Mouse (Mus musculus) limb, embryonic 11.5 days (tissue): ENCODE results near the gene Rps16. TPM values are rescaled to one million over a fixed set of nuclear protein-coding genes. Genes with fewer than 3 reads are reported as not detected.

ENCODE experiments used
- ATAC-seq: fragments of 200-750 bp; cut with Nextera tagmentation; 2 replicates; pipeline ENCODE4 v1.8.0; 2017; ENCODE audit warnings: low read depth; ENCODE audit not compliant: insufficient number of reproducible peaks, low FRiP score, low TSS enrichment
- DNase-seq: peaks from one replicate; pipeline ENCODE4 v3.0.0-alpha.2; 2015; ENCODE audit warnings: low spot score
- H3K27ac ChIP-seq: fragments of 300-500 bp; sonication (generic); replicated peaks from 2 replicates; pipeline ENCODE4 v1.5.1; 2014; ENCODE audit warnings: low read depth, mild to moderate bottlenecking, low read length
- H3K27me3 ChIP-seq: fragments of 300-500 bp; sonication (generic); 2 replicates; pipeline ENCODE4 v1.6.1; 2014; ENCODE audit warnings: mild to moderate bottlenecking, low read length, mixed read lengths; ENCODE audit not compliant: control insufficient read depth, insufficient read depth
- H3K36me3 ChIP-seq: fragments of 300-500 bp; sonication (generic); 2 replicates; pipeline ENCODE4 v1.6.1; 2014; ENCODE audit warnings: mild to moderate bottlenecking, low read length, moderate library complexity, mixed read lengths; ENCODE audit not compliant: control insufficient read depth, insufficient read depth
- H3K4me1 ChIP-seq: fragments of 300-500 bp; sonication (generic); 2 replicates; pipeline ENCODE4 v1.6.1; 2014; ENCODE audit warnings: low read length, mixed read lengths; ENCODE audit not compliant: control insufficient read depth, insufficient read depth
- H3K4me2 ChIP-seq: fragments of 300-500 bp; sonication (generic); 2 replicates; pipeline ENCODE4 v1.6.1; 2014; ENCODE audit warnings: low read depth, mild to moderate bottlenecking, moderate library complexity; ENCODE audit not compliant: severe bottlenecking
- H3K4me3 ChIP-seq: fragments of 300-500 bp; sonication (generic); 2 replicates; pipeline ENCODE4 v1.5.1; 2014; ENCODE audit warnings: low read depth, low read length
- H3K9ac ChIP-seq: fragments of 300-500 bp; sonication (generic); 2 replicates; pipeline ENCODE4 v1.6.1; 2014; ENCODE audit warnings: mild to moderate bottlenecking, low read length
- H3K9me3 ChIP-seq: fragments of 300-500 bp; sonication (generic); 2 replicates; pipeline ENCODE4 v1.6.1; 2016; ENCODE audit warnings: low read length; ENCODE audit not compliant: control insufficient read depth
- WGBS: fragments of 180-500 bp; shearing (Covaris S2); extraction: QIAGEN DNeasy Blood & Tissue Kit; methylation state at CpG from one replicate; pipeline ENCODE4 v1.1.7; 2014; 5-methylcytosine and 5-hydroxymethylcytosine counted together
- polyA plus RNA-seq: library from polyadenylated mRNA; unstranded; fragments of >200 nt; fragmentation: Nextera tagmentation; extraction: Ambion mirVana; gene quantifications from 2 replicates; pipeline ENCODE4 v1.2.1, GENCODE M21; 2014

The Rps16 gene
- polyA plus RNA-seq, 1 experiment from 2014 or later, result 1,120 TPM

- Histone ChIP-seq H3K27me3 (no peaks in the 10 kb centered on the region), H3K4me3 (peak within 1 kb of the TSS; percentile 98), H3K4me1 (no peaks in the 10 kb centered on the region; the same call in 1 of the 2 replicates), H3K9me3 (no peaks in the 10 kb centered on the region), H3K4me2 (peak within 1 kb of the TSS; percentile 73), H3K36me3 (no peaks in the 10 kb centered on the region), H3K27ac (peak within 1 kb of the TSS; percentile 77), H3K9ac (peak within 1 kb of the TSS; percentile 92)
- WGBS, result under 1% methylated on average over 77 of the region's 77 CpGs
- DNase-seq (peak; percentile 99), ATAC-seq (peak; percentile 95)
Observed at GRCm38 (mm10) chr7:28338108-28338998, 12.1 kb upstream of the Rps16 start, which contains the start of gene Supt5. Gene Supt5 (minus strand): TSS chr7:28338746.

GRCm38 (mm10) chr7:28339213-28339917 lies 11.1 kb upstream of the Rps16 start:
- no peaks in the 10 kb centered on the region; the same call in 1 of the 2 replicates for H3K4me1 ChIP-seq
- ATAC-seq, result no peak; the same call in 1 of the 2 replicates
- no peaks in the 10 kb centered on the region for H3K27me3 ChIP-seq
- peak overlapping the region; percentile 71; the same call in 1 of the 2 replicates for H3K27ac ChIP-seq
- no peak for DNase-seq
- peak overlapping the region; percentile 92 for H3K9ac ChIP-seq
- no peaks in the 10 kb centered on the region for H3K36me3 ChIP-seq
- H3K4me3 ChIP-seq, result peak overlapping the region; percentile 98
- 80% methylated on average over 19 of the region's 19 CpGs for WGBS
- H3K9me3 ChIP-seq, result no peaks in the 10 kb centered on the region
- H3K4me2 ChIP-seq, result peak overlapping the region; percentile 73

GRCm38 (mm10) chr7:28341381-28341780 lies 9.1 kb upstream of the Rps16 start:
- Histone ChIP-seq H3K9ac (no peak overlapping the region), H3K27ac (0 out of 2 replicates have a peak overlapping the region, but pooled peaks have one; percentile 22), H3K36me3 (no peaks in the 10 kb centered on the region), H3K4me3 (no peak overlapping the region), H3K4me2 (no peak overlapping the region), H3K4me1 (no peaks in the 10 kb centered on the region; the same call in 1 of the 2 replicates), H3K27me3 (no peaks in the 10 kb centered on the region), H3K9me3 (no peaks in the 10 kb centered on the region)
- no peak for DNase-seq
- no peak for ATAC-seq
- WGBS, result 24% methylated on average over 7 of the region's 7 CpGs

GRCm38 (mm10) chr7:28344637-28345036 lies 5.8 kb upstream of the Rps16 start:
- Histone ChIP-seq H3K4me2 (no peak overlapping the region), H3K27ac (no peak overlapping the region), H3K4me1 (peaks cover 2% of the 10 kb centered on the region; the same call in 1 of the 2 replicates), H3K27me3 (no peaks in the 10 kb centered on the region), H3K9ac (no peak overlapping the region), H3K36me3 (no peaks in the 10 kb centered on the region), H3K9me3 (no peaks in the 10 kb centered on the region), H3K4me3 (no peak overlapping the region)
- ATAC-seq (no peak), DNase-seq (peak; percentile 93)
- WGBS, result 4% methylated on average over 4 of the region's 4 CpGs

DNA sequence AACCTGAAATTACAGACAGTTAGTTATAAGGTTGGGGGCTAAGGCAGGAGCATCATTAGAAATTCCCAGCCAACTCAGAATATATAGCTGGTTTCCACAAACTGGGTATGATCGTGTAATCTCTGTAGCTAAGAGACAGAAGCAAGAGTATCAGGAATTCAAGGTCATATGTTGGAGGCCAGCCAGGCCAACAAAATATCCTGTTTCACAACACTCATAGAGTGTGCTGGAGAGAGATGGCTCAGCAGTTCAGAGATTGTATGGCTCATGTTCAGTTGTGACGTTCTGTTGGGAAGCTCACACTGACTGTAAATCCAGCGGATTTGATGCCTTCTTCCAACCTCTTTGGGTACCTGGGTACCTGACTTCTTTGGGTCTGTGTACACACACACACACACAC lies 2.7 kb upstream of the Rps16 start:
- Histone ChIP-seq H3K4me1 (peaks cover 11% of the 10 kb centered on the region), H3K27me3 (no peaks in the 10 kb centered on the region), H3K9ac (no peak overlapping the region), H3K36me3 (peaks cover 3% of the 10 kb centered on the region; the same call in 1 of the 2 replicates), H3K4me2 (no peak overlapping the region), H3K4me3 (no peak overlapping the region), H3K9me3 (no peaks in the 10 kb centered on the region), H3K27ac (no peak overlapping the region)
- no peak for ATAC-seq
- WGBS, result 88% methylated on average over 3 of the region's 3 CpGs
- no peak for DNase-seq

GRCm38 (mm10) chr7:28348601-28349000 lies 1.9 kb upstream of the Rps16 start:
- ATAC-seq, result no peak
- no peak for DNase-seq
- peaks cover 6% of the 10 kb centered on the region for H3K36me3 ChIP-seq
- peaks cover 11% of the 10 kb centered on the region for H3K4me1 ChIP-seq
- no peak overlapping the region for H3K4me3 ChIP-seq
- no peaks in the 10 kb centered on the region for H3K27me3 ChIP-seq
- 86% methylated on average over 7 of the region's 7 CpGs for WGBS
- no peak overlapping the region for H3K27ac ChIP-seq
- no peak overlapping the region for H3K9ac ChIP-seq
- H3K4me2 ChIP-seq, result no peak overlapping the region
- no peaks in the 10 kb centered on the region for H3K9me3 ChIP-seq

DNA sequence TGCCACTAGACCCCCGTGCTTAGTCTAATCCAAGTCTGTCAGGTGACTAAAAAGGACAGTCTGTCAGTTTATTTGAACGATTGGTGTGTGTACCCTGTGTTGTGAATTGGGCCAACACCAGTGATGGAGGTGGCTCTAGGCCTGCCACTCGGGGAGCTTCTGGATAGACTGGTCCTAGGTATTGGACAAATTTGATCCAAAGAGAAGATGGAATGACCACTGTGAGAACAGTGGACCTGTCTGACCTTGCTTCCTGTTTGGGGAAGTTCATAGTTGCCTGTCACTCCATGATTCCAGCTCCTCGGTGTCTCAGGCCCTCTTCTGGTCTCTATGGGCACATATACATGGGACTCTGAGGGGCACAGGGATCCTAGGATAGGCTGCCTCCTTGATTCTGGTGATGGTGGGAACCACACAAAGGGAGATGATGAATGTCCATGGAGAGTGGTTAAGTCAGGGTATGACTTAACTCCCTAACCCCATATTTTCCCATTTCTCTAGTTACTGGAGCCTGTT lies 1.3 kb downstream of the Rps16 start:
- no peak for ATAC-seq
- peaks cover 15% of the 10 kb centered on the region for H3K36me3 ChIP-seq
- 39% methylated on average over 4 of the region's 4 CpGs for WGBS

GRCm38 (mm10) chr7:28353267-28353666 lies 2.8 kb downstream of the Rps16 start:
- 95% methylated on average over 2 of the region's 2 CpGs for WGBS
- Histone ChIP-seq H3K9ac (no peak overlapping the region), H3K4me2 (no peak overlapping the region), H3K36me3 (peaks cover 15% of the 10 kb centered on the region), H3K4me1 (peaks cover 20% of the 10 kb centered on the region), H3K27me3 (no peaks in the 10 kb centered on the region), H3K27ac (no peak overlapping the region), H3K4me3 (no peak overlapping the region), H3K9me3 (no peaks in the 10 kb centered on the region)
- ATAC-seq, result no peak
- no peak for DNase-seq

More for the DNA sequence above, 1.3 kb downstream of the Rps16 start:
- peak overlapping the region; percentile 91 for H3K4me3 ChIP-seq
- H3K4me2 ChIP-seq, result peak overlapping the region; percentile 86
- peak overlapping the region; percentile 96 for H3K9ac ChIP-seq
- H3K9me3 ChIP-seq, result no peaks in the 10 kb centered on the region
- H3K27me3 ChIP-seq, result no peaks in the 10 kb centered on the region
- peaks cover 11% of the 10 kb centered on the region for H3K4me1 ChIP-seq
- no peak overlapping the region for H3K27ac ChIP-seq
- no peak for DNase-seq
